Mouse (Mus musculus) brain, embryonic 14.5 days (tissue): ENCODE results near the gene Glis3.

Experiments
- CTCF ChIP-seq: fragments of 200-500 bp; IDR thresholded peaks from 2 replicates; pipeline ENCODE4 v1.5.1; 2012; ENCODE audit warnings: inconsistent platforms, mild to moderate bottlenecking, moderate library complexity, borderline replicate concordance; ENCODE audit not compliant: insufficient read depth, insufficient read length; ENCODE audit errors: extremely low read depth
- POLR2A ChIP-seq: fragments of 200-500 bp; IDR thresholded peaks from 2 replicates; pipeline ENCODE4 v1.6.1; 2012; ENCODE audit warnings: mild to moderate bottlenecking, inconsistent platforms, borderline replicate concordance; ENCODE audit not compliant: poor library complexity, insufficient read depth, insufficient read length, severe bottlenecking; ENCODE audit errors: extremely low read depth

GRCm38 (mm10) chr19:28298669-28299068 lies 381.2 kb downstream of the Glis3 start:
- TF ChIP-seq POLR2A = no peak
- no peak for TF ChIP-seq CTCF
